ENCODE assay signal across 9 mouse cellular contexts in genomic region chr11:69914917-69915430, GRCm38 (mm10). TPM values are rescaled to one million over a fixed set of nuclear protein-coding genes. Genes with fewer than 3 reads are reported as not detected.
DNase-seq lines count a peak whose midpoint lies in the region; ATAC-seq and TF ChIP-seq lines count a peak whose summit lies in the region.
"Had no signal": no experiment of that assay in that cellular context is flagged by ENCODE, and none has a peak within 500 bp of the region (broad histone marks: within the 10 kb centered on the region; RNA-seq: fewer than 3 reads in every experiment).

No protein-coding gene starts in this region.

- peak overlapping the region; percentile 98 for H3K4me2 ChIP-seq in embryonic facial prominence, embryonic 12.5 days (replicated peaks)
- peak overlapping the region; percentile 94 for H3K4me2 ChIP-seq in intestine, embryonic 16.5 days (ENCODE audit: low read depth, low read length)
- H3K4me2 ChIP-seq in myocyte (ENCODE audit: low read depth): peak overlapping the region; percentile 79

- 34% methylated on average over 9 of the region's 9 CpGs for WGBS in embryonic facial prominence, embryonic 12.5 days
- WGBS in intestine, embryonic 16.5 days: 39% methylated on average over 9 of the region's 9 CpGs

- no peak for DNase-seq in layer of hippocampus, adult 2 months (ENCODE audit: low spot score in 2 of 2)
- DNase-seq in layer of hippocampus, postnatal 36 days: no peak
- DNase-seq in thymus, postnatal 4 days: no peak
- no peak for DNase-seq in adipocyte (ENCODE audit: low spot score)
- DNase-seq in cerebellum, adult 9-11 months: no peak
- DNase-seq: adrenal gland, adult 2 months had no signal

- peak overlapping the region; percentile 69 for H3ac ChIP-seq in myocyte (ENCODE audit: control insufficient read depth, insufficient read length)

- no peak overlapping the region for H3K27ac ChIP-seq in layer of hippocampus, adult 2 months
- H3K27ac ChIP-seq in embryonic facial prominence, embryonic 12.5 days: no peak overlapping the region; the same call in 1 of the 2 replicates
- no peak overlapping the region; the same call in 1 of the 2 replicates for H3K27ac ChIP-seq in intestine, embryonic 16.5 days (ENCODE audit: low read length)

- peaks cover 40% of the 10 kb centered on the region for H3K4me1 ChIP-seq in embryonic facial prominence, embryonic 12.5 days
- H3K4me1 ChIP-seq in intestine, embryonic 16.5 days (ENCODE audit: control insufficient read depth, insufficient read depth, low read length): peaks cover 34% of the 10 kb centered on the region

- H3K9ac ChIP-seq in embryonic facial prominence, embryonic 12.5 days: peak overlapping the region; percentile 85
- no peak overlapping the region for H3K9ac ChIP-seq in intestine, embryonic 16.5 days (ENCODE audit: low read depth, low read length)

- no peak for TF ChIP-seq CTCF in layer of hippocampus, adult 2 months (conservative IDR thresholded peaks at IDR 0.05)

- peaks cover 76% of the 10 kb centered on the region for H3K36me3 ChIP-seq in embryonic facial prominence, embryonic 12.5 days
- peaks cover 34% of the 10 kb centered on the region for H3K36me3 ChIP-seq in intestine, embryonic 16.5 days (ENCODE audit: control insufficient read depth, insufficient read depth, low read length)
- peaks cover 54% of the 10 kb centered on the region for H3K36me3 ChIP-seq in myocyte (ENCODE audit: control insufficient read depth, insufficient read depth)

- peaks cover 51% of the 10 kb centered on the region for H3K79me2 ChIP-seq in myocyte (ENCODE audit: control insufficient read depth, insufficient read depth)

- no peaks in the 10 kb centered on the region for H3K27me3 ChIP-seq in embryonic facial prominence, embryonic 12.5 days
- no peaks in the 10 kb centered on the region for H3K27me3 ChIP-seq in intestine, embryonic 16.5 days (replicated peaks; ENCODE audit: control insufficient read depth, insufficient read depth, low read length)
- H3K27me3 ChIP-seq in myocyte (ENCODE audit: control insufficient read depth, insufficient read depth, insufficient read length): no peaks in the 10 kb centered on the region

- H3K4me3 ChIP-seq in layer of hippocampus, adult 2 months: peak overlapping the region; percentile 83
- H3K4me3 ChIP-seq in embryonic facial prominence, embryonic 12.5 days: peak overlapping the region; percentile 91
- peak overlapping the region; percentile 79 for H3K4me3 ChIP-seq in intestine, embryonic 16.5 days (ENCODE audit: low read length)
- peak overlapping the region; percentile 50 for H3K4me3 ChIP-seq in myocyte

- TF ChIP-seq POLR2A in myocyte (IDR thresholded peaks at IDR 0.05; ENCODE audit: insufficient read length, low read depth): no peak

- no peak for ATAC-seq in embryonic facial prominence, embryonic 12.5 days (ENCODE audit: insufficient number of reproducible peaks, insufficient read depth, low FRiP score, low TSS enrichment)
- no peak for ATAC-seq in intestine, embryonic 16.5 days

- no peaks in the 10 kb centered on the region for H3K9me3 ChIP-seq in embryonic facial prominence, embryonic 12.5 days
- H3K9me3 ChIP-seq in intestine, embryonic 16.5 days (ENCODE audit: control insufficient read depth, low read length): no peaks in the 10 kb centered on the region

TF ChIP-seq in myocyte, 11 proteins besides CTCF, POLR2A, EP300 and RAD21:
- peak; percentile 56 for TF ChIP-seq POLR2AphosphoS2 (IDR thresholded peaks at IDR 0.05; ENCODE audit: insufficient read length, low read depth)
- TF ChIP-seq TCF12 (IDR thresholded peaks at IDR 0.05; ENCODE audit: insufficient read depth, poor library complexity, severe bottlenecking): no peak

RNA-seq across cellular contexts. Expression of gene Gps2, which starts 1.3 kb away (rescaled TPM):
- total RNA-seq in layer of hippocampus, adult 2 months (2021): 10 to 100 TPM; 35.6 to 41.5 TPM
- 10 to 100 TPM; 31.9 to 38.2 TPM for total RNA-seq in layer of hippocampus, postnatal 36 days (2021)
- polyA plus RNA-seq in embryonic facial prominence, embryonic 12.5 days (2016; fragmentation: Nextera tagmentation; extraction: Ambion mirVana): 84.8 and 92.0 TPM in 2 replicates
- polyA plus RNA-seq in intestine, embryonic 16.5 days (2015; fragmentation: Nextera tagmentation; extraction: Ambion mirVana): 60.0 and 63.8 TPM in 2 replicates
- 38.0 TPM for polyA plus RNA-seq in myocyte (2012; fragmentation: generic; extraction: Trizol)

RNA-seq across cellular contexts. Expression of gene Eif5a, which starts 6.8 kb away (rescaled TPM):
- 100 to 1,000 TPM; 413 to 441 TPM for total RNA-seq in layer of hippocampus, adult 2 months (2021)
- total RNA-seq in layer of hippocampus, postnatal 36 days (2021): 100 to 1,000 TPM; 416 to 445 TPM
- polyA plus RNA-seq in embryonic facial prominence, embryonic 12.5 days (2016; fragmentation: Nextera tagmentation; extraction: Ambion mirVana): 1,661 and 1,669 TPM in 2 replicates
- polyA plus RNA-seq in intestine, embryonic 16.5 days (2015; fragmentation: Nextera tagmentation; extraction: Ambion mirVana): 1,478 and 1,683 TPM in 2 replicates
- polyA plus RNA-seq in myocyte (2012; fragmentation: generic; extraction: Trizol): 1,243 TPM

RNA-seq across cellular contexts. Expression of gene Neurl4, which starts 14.1 kb away (rescaled TPM):
- total RNA-seq in layer of hippocampus, adult 2 months (2021): 100 to 1,000 TPM; 122 to 125 TPM
- 100 to 1,000 TPM; 117 to 118 TPM for total RNA-seq in layer of hippocampus, postnatal 36 days (2021)
- 14.2 and 15.9 TPM in 2 replicates for polyA plus RNA-seq in embryonic facial prominence, embryonic 12.5 days (2016; fragmentation: Nextera tagmentation; extraction: Ambion mirVana)
- 7.1 and 10.1 TPM in 2 replicates for polyA plus RNA-seq in intestine, embryonic 16.5 days (2015; fragmentation: Nextera tagmentation; extraction: Ambion mirVana)
- 42.2 TPM for polyA plus RNA-seq in myocyte (2012; fragmentation: generic; extraction: Trizol)

RNA-seq across cellular contexts. Expression of gene 2810408A11Rik, which starts 14.2 kb away (rescaled TPM):
- total RNA-seq in layer of hippocampus, adult 2 months (2021): 1 to 10 TPM in 1 of 2 experiments, under 1 TPM in 1; 0.64 to 1.0 TPM
- total RNA-seq in layer of hippocampus, postnatal 36 days (2021): under 1 TPM; 0.46 to 0.95 TPM
- polyA plus RNA-seq in embryonic facial prominence, embryonic 12.5 days (2016; fragmentation: Nextera tagmentation; extraction: Ambion mirVana): 21.4 and 23.6 TPM in 2 replicates
- 4.7 and 5.4 TPM in 2 replicates for polyA plus RNA-seq in intestine, embryonic 16.5 days (2015; fragmentation: Nextera tagmentation; extraction: Ambion mirVana)
- 3.0 TPM for polyA plus RNA-seq in myocyte (2012; fragmentation: generic; extraction: Trizol)

RNA-seq across cellular contexts. Expression of gene Acap1, which starts 19.6 kb away (rescaled TPM):
- not detected for total RNA-seq in layer of hippocampus, adult 2 months (2021)
- not detected for total RNA-seq in layer of hippocampus, postnatal 36 days (2021)
- polyA plus RNA-seq in embryonic facial prominence, embryonic 12.5 days (2016; fragmentation: Nextera tagmentation; extraction: Ambion mirVana): 0.83 and 1.3 TPM in 2 replicates
- 4.2 and 5.2 TPM in 2 replicates for polyA plus RNA-seq in intestine, embryonic 16.5 days (2015; fragmentation: Nextera tagmentation; extraction: Ambion mirVana)
- polyA plus RNA-seq in myocyte (2012; fragmentation: generic; extraction: Trizol): 1.4 TPM
